Mouse (Mus musculus) natural killer cell, adult 2 months (primary cell): ENCODE data around the gene Cxcl10.

Source experiments
- DNase-seq, 2 experiments: peaks; one replicate each; pipeline ENCODE4 v3.0.0; 2022; ENCODE audit warnings: low spot score in 2 of 2

The Cxcl10 gene

DNA sequence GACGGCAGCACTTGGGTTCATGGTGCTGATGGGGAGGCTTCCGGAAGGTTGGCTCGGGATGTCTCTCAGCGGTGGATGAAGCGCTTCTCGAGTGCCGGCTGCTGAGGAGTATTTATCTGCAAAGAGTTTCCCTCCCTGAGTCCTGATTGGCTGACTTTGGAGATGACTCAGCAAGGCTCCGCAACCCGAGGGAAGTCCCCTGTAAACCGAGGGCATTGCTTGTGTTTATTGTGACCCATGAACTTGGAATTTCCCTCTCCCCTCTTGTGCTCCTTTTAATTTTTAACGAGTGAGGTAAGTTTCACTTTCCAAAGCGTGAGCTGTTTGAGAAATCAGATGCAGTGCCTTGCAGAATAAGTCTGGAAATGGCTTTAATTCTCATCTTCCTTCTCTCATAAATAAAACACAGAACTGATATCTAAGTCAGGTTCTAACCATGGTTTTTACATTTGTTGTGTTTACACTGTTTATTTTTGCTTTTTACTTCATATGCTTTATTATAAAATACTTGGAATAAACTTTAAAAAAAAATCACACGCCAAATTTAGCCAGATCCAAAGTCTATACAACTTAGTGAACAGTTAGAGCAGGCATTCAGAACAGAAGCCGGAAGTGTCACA is at the start of gene Cxcl10:
TSS of gene Cxcl10 (minus strand) at position 96 of the 620 bp plus-strand sequence.
- peak; percentile 74 to 83 for DNase-seq

DNA sequence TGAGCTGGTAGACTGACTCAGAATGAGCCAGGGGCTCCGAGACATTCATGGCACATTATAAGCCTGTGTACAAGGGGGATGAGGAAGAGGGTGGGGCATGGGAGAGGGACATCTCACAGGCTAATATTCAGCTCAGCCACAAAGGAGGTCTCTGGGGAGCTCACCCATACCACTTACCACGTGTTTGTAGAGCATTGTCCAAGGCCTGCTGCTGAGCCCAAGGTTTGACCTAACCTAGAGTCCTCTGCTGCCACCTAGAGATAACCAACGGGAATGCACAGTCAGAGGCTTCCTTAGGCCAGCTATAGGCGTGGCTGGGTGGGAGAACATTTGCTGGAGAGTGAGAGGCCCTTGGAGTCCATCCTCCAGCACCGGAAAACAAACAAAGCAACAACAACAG is 49.5 kb upstream of the Cxcl10 start:
- DNase-seq, result peak; percentile 52 to 65

DNA sequence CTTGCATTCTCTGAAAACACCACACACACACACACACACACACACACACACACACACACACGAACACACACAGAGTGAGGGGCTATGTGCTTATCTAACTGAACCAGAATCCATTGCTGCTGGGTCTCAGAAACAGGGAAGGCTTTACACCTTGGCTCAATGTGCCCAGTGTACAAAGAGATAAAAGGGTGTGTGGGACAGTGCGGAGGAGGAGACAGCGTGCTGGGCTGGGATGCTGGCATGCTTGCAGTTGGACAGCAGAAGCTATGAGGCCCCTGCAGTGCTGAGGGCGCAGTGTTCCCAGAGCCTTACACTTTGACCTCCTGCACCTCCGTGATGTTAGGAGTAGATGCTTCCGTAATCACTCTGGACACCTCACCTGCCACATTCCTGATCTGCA is 47.8 kb upstream of the Cxcl10 start:
- DNase-seq, result no peak

DNA sequence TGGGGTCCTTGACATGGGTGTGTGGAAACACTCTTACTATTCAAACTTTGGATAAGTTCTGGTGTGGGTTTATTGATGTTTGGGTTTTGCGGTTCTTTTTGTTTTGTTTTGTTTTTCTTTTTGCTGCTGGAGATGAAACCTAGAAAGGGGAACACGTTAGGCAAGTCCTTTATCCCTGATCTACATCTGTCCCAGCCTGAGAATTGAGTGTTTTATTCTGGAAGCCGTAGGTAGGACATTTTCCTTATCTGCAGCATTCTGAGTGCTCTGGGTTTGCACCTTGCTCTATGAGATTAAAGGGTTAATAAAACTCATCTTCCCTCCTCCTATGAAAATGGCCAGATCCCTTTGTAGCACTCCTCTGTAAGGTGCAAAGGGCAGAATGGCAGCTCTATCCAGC is 47.1 kb upstream of the Cxcl10 start:
- no peak for DNase-seq

DNA sequence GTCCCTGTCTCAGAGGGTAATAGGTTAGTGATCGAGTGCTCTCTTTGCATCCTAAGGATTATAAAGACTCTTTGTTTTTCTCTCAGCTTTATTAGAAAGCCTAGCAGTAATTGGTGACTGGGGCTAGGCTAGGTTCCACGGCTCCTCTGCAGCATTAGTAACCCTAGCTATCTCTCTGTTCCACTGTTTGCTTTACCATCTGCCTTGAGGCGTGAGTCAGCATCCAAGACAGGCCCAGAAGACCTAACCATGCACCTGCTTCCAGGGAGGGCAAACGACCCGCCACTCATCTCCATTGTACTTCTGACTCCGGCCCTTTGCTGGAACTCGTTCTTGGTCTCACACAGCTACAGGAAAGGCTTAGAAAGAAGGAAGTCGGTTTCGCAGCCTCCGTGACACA is 45.2 kb upstream of the Cxcl10 start:
- DNase-seq, result no peak

DNA sequence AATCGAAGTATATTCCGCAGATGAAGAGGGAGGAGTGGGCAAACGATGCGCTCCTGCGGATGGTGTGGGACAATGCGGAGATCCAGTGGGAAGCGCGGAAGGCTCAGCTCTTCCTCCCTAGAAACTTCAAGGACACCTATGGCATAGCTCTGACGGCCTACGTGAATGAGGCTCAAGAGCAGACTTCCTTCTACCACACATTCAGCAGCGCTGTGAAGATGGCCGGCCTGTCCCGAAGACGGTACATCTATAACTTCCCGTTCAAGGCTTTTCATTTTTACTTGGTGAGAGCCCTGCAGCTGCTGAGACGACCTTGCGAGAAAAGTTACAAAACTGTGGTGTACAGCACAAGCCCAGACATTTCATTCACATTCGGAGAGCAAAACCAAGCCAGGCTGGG is 43.9 kb upstream of the Cxcl10 start:
- DNase-seq, result no peak

DNA sequence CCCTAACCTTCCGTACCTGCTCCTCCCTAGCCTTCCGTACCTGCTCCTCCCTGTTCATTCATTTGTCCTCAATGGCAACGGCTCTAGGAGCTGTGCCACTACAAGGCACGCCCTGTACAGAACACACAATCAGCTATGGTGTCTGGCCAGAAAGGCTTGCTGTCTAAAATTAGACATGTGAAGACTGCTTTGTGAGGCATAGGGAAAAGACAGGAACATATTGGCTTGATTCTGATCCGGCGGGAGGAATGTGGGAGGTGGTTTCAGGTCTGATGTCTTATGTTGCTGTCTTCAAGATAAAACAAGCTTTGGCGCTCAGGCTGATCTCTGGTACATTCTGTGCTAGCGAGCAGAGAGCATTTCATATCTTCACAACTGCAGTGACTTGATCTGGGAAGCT is 41.9 kb upstream of the Cxcl10 start:
- no peak for DNase-seq

DNA sequence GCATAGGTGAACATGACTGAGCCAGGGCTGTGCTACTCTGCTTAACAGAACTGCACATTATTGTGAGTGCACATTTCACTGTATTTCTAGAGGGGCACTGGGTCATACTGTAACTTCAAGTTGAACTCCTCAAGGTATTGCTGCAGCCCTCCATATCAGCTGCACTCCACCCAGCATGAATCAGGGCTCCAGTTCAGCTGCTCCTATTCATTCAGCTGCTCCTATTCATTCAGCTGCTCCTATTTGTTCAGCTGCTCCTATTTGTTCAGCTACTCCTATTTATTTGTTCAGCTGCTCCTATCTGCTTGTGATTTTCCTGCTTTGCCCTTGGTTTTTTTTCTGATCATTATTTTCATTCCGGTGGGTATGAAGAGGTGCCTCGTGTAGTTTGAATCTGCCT is 41.3 kb upstream of the Cxcl10 start:
- no peak for DNase-seq

DNA sequence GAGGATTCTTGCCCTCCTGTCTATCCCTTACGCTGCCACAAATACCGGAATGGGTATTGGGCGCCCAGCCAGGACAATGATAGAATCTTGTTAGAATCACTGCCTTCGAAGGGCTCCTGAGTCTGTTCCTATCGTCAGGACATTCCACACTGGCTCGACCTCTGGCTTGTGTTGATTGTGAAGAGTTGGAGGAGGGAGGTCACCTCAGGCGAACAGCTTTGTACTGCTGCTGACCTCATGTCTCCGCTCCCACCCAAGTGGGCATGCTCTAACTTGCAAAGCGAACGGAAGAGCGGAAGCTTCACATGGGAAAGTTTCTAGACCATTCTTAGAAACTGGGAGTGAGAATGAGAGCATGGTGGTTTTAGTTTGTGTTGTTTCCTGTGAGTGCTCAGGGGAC is 38.7 kb upstream of the Cxcl10 start:
- no peak for DNase-seq

DNA sequence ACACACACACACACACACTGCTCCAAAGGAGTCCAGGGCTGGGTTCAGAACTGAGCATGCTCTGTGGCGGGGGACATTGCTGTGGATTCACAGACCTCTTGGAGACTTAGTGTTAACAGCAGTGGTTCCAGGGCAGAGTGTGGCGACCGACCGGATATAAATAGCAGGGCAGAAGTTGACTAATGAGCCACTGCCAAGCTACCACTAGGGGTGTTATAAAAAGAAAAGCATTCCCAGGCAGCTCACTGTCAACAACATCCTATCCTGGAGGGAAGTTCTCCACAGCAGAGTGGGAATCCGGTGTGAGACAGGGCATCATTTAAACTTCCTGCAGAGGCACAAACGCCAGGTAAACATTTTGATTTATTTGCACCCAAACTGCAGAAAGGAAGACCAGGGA is 38.0 kb upstream of the Cxcl10 start:
- DNase-seq, result peak in 1 of 2 experiments; percentile 6

DNA sequence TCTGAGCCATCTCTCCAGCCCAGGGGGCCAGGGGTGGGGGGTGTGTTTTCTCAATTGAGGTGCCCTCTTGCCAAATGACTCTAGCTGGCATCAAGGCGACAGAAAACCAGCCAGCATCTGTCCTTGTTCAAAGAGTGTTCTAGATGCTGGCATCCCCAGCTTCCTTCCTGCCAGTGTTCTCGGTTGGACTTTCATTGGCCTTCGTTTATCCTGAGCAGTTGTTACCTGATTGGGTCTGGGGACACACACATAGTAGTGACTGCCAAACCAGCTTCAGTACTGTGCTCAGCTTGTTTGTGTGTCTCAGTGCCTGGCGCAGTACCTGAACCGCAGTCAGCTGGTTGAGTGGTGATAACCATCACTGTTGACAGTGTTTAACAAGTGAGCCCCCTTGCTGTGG is 37.4 kb upstream of the Cxcl10 start:
- DNase-seq, result no peak

DNA sequence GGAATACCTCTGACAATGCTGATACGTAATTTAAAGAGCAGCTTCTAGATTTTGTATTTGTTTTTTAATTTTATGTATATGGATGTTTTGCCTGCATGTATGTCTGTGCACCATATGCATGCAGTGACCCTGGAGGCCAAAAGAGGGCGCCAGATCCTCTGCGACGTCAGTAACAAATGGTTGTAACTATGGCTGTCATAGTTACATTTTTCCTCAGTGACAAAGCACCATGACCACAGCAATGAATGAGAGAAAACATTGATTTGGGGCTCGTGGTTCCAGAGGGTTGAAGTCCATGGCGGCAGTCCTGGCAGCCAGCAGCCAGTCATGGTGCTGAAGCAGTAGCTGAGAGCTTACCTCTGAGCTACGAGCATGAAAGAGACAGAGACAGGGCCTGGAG is 36.2 kb upstream of the Cxcl10 start:
- DNase-seq, result peak; percentile 12 to 31

DNA sequence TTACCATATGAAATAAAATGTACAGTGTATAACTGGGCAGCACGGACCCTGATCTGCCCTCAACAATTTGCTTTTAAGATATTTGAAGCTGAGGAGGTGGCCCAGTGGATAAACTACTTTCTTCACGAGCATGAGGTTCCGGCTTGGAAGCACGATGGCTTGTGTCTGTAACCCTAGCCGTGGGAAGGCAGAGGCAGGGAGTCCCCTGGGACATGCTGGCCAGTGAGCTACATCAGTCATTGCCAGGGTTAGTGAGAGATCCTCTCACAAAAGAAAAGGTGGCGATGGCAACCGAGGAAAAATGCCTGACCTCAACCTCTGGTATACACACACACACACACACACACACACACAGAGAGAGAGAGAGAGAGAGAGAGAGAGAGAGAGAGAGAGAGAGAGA is 35.1 kb upstream of the Cxcl10 start:
- DNase-seq, result no peak

DNA sequence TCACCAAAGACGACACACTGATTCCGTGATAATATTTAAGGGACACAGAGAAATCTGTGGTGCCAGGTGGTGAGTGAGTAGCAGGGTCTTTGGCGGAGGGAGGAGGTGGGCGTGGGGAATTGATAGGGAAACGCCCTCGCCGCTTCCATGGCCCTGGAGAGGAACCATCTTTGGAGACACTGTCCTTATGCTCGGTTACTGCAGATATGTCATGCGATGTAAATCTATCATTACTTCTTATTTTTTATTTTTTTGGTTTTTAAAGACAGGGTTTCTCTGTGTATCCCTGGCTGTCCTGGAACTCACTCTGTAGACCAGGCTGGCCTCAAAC is 33.6 kb upstream of the Cxcl10 start:
- no peak for DNase-seq

DNA sequence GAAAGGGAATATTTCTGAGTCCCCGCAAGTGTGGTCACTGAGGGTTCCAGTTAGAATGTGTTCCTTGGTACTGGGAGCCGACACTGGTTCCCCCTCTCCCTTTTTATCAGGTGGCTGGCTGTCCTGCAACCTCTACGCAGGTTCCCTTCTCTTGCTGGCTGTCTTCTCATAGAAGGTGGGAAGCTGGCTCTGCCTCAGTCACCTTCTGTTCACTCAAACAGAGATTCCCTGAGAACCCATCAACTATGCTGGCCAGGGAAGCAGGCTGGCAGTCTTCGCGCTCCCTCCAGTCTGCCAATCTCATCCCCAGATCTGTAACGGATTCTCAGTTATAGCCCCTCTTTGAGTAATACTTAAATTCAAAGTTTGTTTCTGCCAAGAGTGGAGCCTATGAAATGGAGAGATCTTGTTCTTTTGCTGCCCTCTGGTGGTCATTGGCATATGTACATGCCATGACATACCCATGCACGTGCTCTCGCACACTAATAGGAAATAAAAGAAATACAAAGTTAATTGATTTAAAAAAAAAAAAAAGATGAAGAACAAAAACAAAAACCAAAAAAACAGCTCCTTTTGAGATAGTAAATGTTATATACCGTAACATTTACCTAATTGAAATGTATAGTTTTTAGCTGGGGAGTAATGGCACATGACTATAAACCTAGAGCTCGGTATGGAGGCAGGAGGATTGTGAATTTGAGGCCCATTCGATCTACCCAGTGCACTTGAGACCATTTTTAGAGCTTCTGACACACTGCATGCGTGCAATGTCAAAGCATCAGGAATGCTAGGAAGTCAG is 33.1 kb upstream of the Cxcl10 start:
- peak; percentile 55 to 77 for DNase-seq

DNA sequence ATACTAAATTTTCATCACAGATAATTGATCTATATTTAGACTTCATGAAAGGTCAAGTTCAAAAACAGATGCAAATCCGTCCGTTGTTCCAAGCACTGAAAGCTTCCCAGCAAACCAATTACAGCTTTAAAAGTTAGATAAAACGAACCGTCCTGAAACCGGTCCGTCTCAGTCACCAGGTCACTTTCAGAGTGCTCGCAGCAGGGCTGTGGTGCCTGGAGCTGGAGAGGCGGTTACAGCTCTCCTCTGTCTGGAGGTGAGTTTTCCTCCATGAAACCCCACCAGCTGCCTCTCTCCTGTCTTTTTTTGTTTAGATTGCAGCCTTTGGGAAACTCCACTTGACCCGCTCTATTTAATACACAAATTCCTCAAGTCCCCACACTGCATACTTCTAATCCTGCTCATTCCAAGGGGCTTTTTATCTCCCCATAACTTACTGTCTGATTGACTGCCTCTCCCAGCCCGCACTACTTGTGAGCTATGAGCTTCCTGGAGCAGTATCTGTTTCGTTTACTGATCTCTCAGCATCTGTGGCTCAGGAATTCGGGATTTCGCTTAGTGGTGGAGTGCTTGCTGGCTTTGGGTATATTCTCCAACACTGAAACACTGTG is 28.2 kb upstream of the Cxcl10 start:
- DNase-seq, result no peak

DNA sequence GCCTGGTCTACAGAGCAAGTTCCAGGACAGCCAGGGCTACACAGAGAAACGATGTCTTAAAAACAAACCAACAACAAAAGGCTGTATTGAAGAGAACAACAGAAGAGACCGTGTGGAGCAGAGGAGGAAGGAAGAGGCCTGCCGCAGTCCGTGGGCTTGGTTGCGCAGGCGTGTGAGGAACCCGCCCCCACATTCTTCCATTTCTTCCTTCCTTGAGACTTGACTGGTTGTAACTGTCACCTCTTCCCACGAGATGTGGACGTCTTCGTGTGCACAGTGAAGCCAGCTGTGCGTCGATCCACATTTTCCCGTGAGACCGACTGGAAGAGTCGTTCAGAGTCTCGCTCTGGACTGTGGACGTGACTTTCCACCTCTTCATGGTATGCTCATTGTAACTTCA is 26.7 kb upstream of the Cxcl10 start:
- DNase-seq, result peak in 1 of 2 experiments; percentile 18

DNA sequence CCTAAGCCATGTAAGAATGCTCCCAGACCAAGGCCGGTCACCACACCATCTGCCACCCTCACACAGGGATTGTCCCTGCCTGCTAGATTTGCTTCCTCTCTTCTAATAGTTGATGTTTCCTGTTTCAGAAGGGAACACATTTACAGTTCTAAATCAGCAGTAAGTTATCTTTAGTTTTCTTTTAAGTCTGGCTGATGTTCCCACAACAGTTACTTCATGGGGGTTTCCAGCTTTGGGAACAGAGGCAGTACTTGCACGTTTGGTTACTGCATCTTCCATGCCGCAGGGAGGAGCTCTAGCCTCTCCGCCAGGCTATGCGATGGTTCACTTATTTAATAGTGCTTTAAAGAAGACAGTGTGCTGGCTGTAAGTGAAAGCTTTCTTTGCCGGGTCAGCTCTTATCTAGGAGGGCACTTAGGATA is 26.0 kb upstream of the Cxcl10 start:
- peak; percentile 33 to 35 for DNase-seq

DNA sequence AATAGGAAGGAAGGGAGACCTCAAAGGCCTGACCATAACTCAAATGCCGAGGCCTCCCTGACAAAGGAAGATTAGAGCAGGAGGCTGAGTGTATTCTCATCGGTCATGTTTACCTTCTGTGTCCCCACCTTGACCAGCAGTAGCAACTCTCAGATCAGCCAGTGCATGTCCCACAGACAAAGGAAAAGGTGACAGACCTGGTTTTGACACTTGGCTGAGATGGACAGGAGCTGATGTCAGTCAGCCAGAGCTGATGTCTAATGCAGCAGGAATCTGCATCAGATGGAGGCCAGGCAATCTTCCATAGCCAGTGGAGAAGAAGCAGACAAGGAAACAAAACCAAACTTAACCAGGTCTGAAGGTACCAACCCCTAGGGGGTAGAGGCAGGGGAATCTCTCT is 23.9 kb upstream of the Cxcl10 start:
- DNase-seq, result no peak

DNA sequence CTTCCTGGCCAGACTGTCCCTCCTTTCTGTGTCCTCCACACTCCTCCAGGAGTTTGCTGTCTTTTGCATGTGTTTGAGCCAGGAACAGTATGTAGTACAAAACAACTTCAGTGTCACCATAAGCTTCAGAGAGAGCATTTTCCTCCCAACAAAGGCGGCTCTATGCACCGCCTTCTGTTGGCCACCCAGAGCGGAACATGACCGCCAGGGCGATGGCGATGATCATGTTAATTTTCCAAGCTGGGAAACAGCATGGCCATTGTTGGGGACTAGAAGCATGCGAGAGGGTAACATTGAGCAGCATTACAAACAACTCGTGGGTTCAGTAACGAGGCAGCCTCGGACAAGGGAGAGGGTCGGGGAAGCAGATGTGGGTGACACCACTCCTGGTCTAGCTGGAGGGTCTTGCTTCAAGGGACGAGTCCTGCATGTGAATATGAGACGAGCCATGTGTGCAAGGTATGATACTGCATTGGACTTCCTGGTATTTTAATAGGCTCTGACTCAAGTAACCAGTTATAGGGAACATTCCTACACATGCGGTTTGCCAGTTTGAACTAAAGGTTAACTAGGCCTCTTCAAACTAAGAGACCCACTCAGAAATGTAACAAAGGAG is 22.8 kb upstream of the Cxcl10 start:
- no peak for DNase-seq

DNA sequence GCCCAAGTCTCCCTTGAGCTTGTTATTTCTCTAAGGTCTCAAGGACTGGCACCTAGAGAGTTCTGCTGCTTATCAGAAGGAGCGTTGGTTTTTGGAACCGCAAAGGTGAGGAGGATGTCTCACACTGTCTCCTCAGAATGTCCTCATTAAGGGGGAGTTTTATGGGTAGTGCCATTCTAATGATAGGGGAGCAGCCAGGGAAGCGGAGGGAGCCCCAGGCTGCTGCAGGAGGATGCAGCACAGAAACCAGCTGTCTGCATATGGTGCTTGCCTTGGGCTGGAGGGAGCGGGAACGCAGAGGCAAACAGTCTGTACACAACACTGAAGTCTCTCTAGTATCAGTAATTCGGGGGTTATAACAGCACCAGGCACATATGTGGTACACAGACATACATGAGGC is 22.2 kb upstream of the Cxcl10 start:
- no peak for DNase-seq

DNA sequence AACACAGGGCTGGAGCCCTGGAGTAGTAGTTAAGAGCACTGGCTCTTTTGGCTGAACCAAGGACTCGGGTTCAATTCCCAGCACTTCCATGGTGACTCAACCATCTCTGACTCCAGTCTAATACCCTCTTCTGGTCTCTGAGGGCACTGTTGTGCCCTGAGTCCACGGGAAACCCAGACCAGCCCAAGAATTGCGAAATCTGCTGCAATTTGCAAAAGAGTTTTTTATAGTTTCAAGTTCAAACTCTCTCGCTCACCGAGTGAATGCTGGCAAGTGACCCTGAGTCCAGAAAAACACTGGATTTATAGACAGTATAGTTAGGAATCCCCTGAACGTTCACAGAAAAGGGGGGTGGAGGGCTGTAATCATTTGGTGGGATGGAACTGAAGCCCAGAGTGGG is 21.7 kb upstream of the Cxcl10 start:
- no peak for DNase-seq
